ENCODE assay signal across 7 mouse cellular contexts in genomic region chr2:27442708-27443449, GRCm38 (mm10). TPM values are rescaled to one million over a fixed set of nuclear protein-coding genes. Genes with fewer than 3 reads are reported as not detected.
DNase-seq lines count a peak whose midpoint lies in the region; ATAC-seq and TF ChIP-seq lines count a peak whose summit lies in the region.

No protein-coding gene starts in this region.

- 33% methylated on average over 18 of the region's 20 CpGs for WGBS in kidney, embryonic 16.5 days
- whole genome bisulfite sequencing in hindbrain, embryonic 12.5 days: 35% methylated on average over 20 of the region's 20 CpGs
- WGBS in midbrain, embryonic 13.5 days: 33% methylated on average over 20 of the region's 20 CpGs

- peak; percentile 60 for ATAC-seq in kidney, embryonic 16.5 days (ENCODE audit: low FRiP score, low TSS enrichment)
- no peak; the same call in 1 of the 2 replicates for ATAC-seq in hindbrain, embryonic 12.5 days (ENCODE audit: low FRiP score)
- ATAC-seq in midbrain, embryonic 13.5 days: peak; percentile 74

- H3K4me3 ChIP-seq in kidney, embryonic 16.5 days (ENCODE audit: low read length): peak overlapping the region; percentile 65
- peak overlapping the region; percentile 89 for H3K4me3 ChIP-seq in cortical plate, adult 2 months (ENCODE audit: insufficient read depth, low read length)
- peak overlapping the region; percentile 67 for H3K4me3 ChIP-seq in hindbrain, embryonic 12.5 days
- H3K4me3 ChIP-seq in midbrain, embryonic 13.5 days (replicated peaks): peak overlapping the region; percentile 64

- H3K27ac ChIP-seq in kidney, embryonic 16.5 days (ENCODE audit: low read length): peak overlapping the region; percentile 40
- peak overlapping the region; percentile 70 for H3K27ac ChIP-seq in cortical plate, adult 2 months (ENCODE audit: insufficient read depth, low read length)
- peak overlapping the region; percentile 62; the same call in 1 of the 2 replicates for H3K27ac ChIP-seq in hindbrain, embryonic 12.5 days
- H3K27ac ChIP-seq in midbrain, embryonic 13.5 days: peak overlapping the region; percentile 63

- peak overlapping the region; percentile 79 for H3K9ac ChIP-seq in kidney, embryonic 16.5 days (replicated peaks; ENCODE audit: low read length)
- H3K9ac ChIP-seq in hindbrain, embryonic 12.5 days: peak overlapping the region; percentile 76
- H3K9ac ChIP-seq in midbrain, embryonic 13.5 days (replicated peaks): peak overlapping the region; percentile 82

- peaks cover 33% of the 10 kb centered on the region for H3K36me3 ChIP-seq in kidney, embryonic 16.5 days (ENCODE audit: insufficient read depth, low read length)
- peaks cover 27% of the 10 kb centered on the region for H3K36me3 ChIP-seq in hindbrain, embryonic 12.5 days
- peaks cover 36% of the 10 kb centered on the region for H3K36me3 ChIP-seq in midbrain, embryonic 13.5 days

- DNase-seq in kidney, adult 9 months: no peak
- DNase-seq in embryo, embryonic 10 days (ENCODE audit: low spot score): no peak
- no peak for DNase-seq in left cerebral cortex, postnatal 10 days (ENCODE audit: extremely low spot score in 1 of 2, low spot score in 2 of 2)

- TF ChIP-seq POLR2A in cortical plate, adult 2 months (IDR thresholded peaks at IDR 0.05; ENCODE audit: extremely low read depth, insufficient read depth, low read length): no peak

- no peak for TF ChIP-seq CTCF in cortical plate, adult 2 months (IDR thresholded peaks at IDR 0.05; ENCODE audit: extremely low read depth, insufficient read depth, low read length)

- peak overlapping the region; percentile 77 for H3K4me2 ChIP-seq in kidney, embryonic 16.5 days (replicated peaks; ENCODE audit: low read depth, low read length)
- peak overlapping the region; percentile 78 for H3K4me2 ChIP-seq in hindbrain, embryonic 12.5 days (replicated peaks)
- peak overlapping the region; percentile 80 for H3K4me2 ChIP-seq in midbrain, embryonic 13.5 days (replicated peaks)

- no peaks in the 10 kb centered on the region for H3K27me3 ChIP-seq in kidney, embryonic 16.5 days (ENCODE audit: insufficient read depth, low read length)
- no peaks in the 10 kb centered on the region for H3K27me3 ChIP-seq in hindbrain, embryonic 12.5 days
- no peaks in the 10 kb centered on the region for H3K27me3 ChIP-seq in midbrain, embryonic 13.5 days

- H3K4me1 ChIP-seq in kidney, embryonic 16.5 days (ENCODE audit: insufficient read depth, low read length): peaks cover 6% of the 10 kb centered on the region
- peaks cover 3% of the 10 kb centered on the region; the same call in 1 of the 2 replicates for H3K4me1 ChIP-seq in cortical plate, adult 2 months (ENCODE audit: control insufficient read depth, insufficient read depth, low read length)
- peaks cover 15% of the 10 kb centered on the region for H3K4me1 ChIP-seq in hindbrain, embryonic 12.5 days
- peaks cover 22% of the 10 kb centered on the region for H3K4me1 ChIP-seq in midbrain, embryonic 13.5 days (replicated peaks)

- H3K9me3 ChIP-seq in kidney, embryonic 16.5 days (ENCODE audit: low read length): no peaks in the 10 kb centered on the region
- H3K9me3 ChIP-seq in hindbrain, embryonic 12.5 days (replicated peaks): no peaks in the 10 kb centered on the region
- no peaks in the 10 kb centered on the region for H3K9me3 ChIP-seq in midbrain, embryonic 13.5 days

- intact Hi-C loops in left cerebral cortex, postnatal 10 days (cut with DNase I): no loop called here

RNA-seq across cellular contexts. Expression of gene Brd3os, which starts 0.8 kb away (rescaled TPM):
- polyA plus RNA-seq in kidney, embryonic 16.5 days (2015; fragmentation: Nextera tagmentation; extraction: Ambion mirVana): 13.1 and 13.7 TPM in 2 replicates
- 48.0 and 48.2 TPM in 2 replicates for polyA plus RNA-seq in cortical plate, adult 2 months (2012; rRNA removed)
- 18.9 and 19.3 TPM in 2 replicates for polyA plus RNA-seq in hindbrain, embryonic 12.5 days (2016; fragmentation: Nextera tagmentation; extraction: Ambion mirVana)
- polyA plus RNA-seq in midbrain, embryonic 13.5 days (2015; fragmentation: Nextera tagmentation; extraction: Ambion mirVana): 27.9 and 29.0 TPM in 2 replicates
- 10 to 100 TPM; 27.9 to 29.1 TPM for total RNA-seq in left cerebral cortex, postnatal 10 days (2021)

RNA-seq across cellular contexts. Expression of gene Vav2, which starts 16.0 kb away (rescaled TPM):
- polyA plus RNA-seq in kidney, embryonic 16.5 days (2015; fragmentation: Nextera tagmentation; extraction: Ambion mirVana): 7.1 TPM in 2 replicates
- polyA plus RNA-seq in cortical plate, adult 2 months (2012; rRNA removed): 10.4 and 11.0 TPM in 2 replicates
- 23.0 and 23.6 TPM in 2 replicates for polyA plus RNA-seq in hindbrain, embryonic 12.5 days (2016; fragmentation: Nextera tagmentation; extraction: Ambion mirVana)
- polyA plus RNA-seq in midbrain, embryonic 13.5 days (2015; fragmentation: Nextera tagmentation; extraction: Ambion mirVana): 12.7 and 15.4 TPM in 2 replicates
- 10 to 100 TPM; 26.1 to 29.0 TPM for total RNA-seq in left cerebral cortex, postnatal 10 days (2021)
